Mouse (Mus musculus) heart, postnatal 0 days (tissue): ENCODE data around the gene Dtd1.

ENCODE experiments used
- CTCF ChIP-seq: IDR thresholded peaks from 2 replicates; pipeline ENCODE4 v1.5.1; 2016; ENCODE audit warnings: antibody characterized with exemption, control low read depth, low read depth
- EP300 ChIP-seq: IDR thresholded peaks from 2 replicates; pipeline ENCODE4 v1.6.1; 2016; ENCODE audit warnings: antibody characterized with exemption, low read depth

- no peak for TF ChIP-seq CTCF
- no peak for TF ChIP-seq EP300
These were observed 68.8 kb downstream of the Dtd1 start for GRCm38 (mm10) chr2:144668507-144668906.
